Mouse (Mus musculus): ENCODE results near the gene Zfhx3.

The Zfhx3 gene

DNA sequence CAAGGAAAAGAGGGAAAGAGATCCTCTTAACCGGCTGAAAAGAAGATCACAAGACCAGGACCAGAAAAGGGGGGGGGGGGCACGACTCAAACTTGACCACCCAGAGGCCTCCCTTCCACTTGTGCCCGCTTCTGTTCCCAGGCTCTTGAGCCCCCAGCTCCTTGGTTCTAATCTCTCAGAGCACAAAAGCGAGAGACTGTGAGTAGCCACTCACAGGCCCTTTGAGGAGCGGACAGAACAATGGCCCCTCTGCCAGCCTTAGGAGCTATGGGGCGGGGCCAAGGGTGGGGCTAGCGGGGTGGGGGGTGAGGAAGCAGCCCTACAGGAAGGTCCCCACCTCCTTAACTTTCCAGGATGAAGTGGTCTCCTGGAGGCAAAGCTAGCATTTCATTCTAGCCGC is 508.4 kb downstream of the Zfhx3 start:
- in situ Hi-C loops (cut with MboI, MseI), result no loop called here

DNA sequence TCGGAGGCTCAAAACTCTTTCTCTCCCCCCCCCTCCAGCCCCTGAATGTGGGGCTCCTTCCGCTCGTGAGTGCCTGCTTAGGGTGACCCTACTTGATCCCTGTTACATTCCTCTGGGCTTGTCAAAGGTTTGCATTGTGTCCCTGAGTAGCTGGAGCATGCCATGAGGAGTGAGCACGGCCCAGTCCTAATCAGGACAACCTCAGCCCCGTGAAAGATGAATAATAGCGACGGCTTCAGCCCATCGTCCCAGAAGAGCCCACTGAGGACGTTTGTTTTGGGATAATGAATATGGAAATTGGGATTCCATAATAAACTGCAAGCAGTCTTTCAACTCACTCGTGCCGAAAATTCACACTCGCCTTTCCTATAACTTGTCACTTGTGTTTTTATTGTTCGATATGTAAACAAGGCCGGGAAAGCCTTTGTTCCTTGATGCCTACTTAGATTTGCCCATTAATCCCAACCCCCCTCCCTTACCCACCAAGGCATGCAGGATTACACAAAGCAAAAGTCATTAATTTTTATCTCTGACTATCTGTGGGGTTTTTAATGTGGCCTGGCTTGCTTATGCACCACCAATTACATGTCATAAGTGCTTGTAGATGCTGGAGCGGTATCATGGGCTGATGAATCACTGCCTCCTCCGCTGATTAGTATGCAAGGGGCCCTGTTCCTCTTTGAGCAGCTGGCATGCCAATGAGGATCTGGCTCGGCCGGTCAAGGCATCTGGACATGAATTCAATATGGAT is 512.3 kb downstream of the Zfhx3 start:
- in situ Hi-C loops (cut with MboI, MseI), result no loop called here

DNA sequence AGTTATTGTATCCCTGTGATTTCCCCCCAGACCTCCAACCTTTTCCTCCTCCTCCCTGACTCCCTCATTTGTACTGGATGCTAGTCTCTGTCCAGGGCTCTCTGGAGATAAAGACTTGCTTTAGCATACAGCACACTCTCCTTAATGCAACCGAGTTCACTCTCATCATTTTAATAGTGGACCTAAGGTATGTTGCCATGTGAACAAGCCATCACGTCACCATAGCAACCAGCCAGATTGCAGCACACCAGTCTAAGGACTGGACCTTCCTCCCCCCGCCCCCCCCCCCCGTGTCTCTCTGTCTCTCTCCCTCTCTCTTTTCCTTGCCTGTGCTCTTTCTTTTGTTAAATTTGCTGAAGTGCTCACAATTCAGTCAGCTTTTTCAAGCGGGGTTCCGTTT is 524.2 kb downstream of the Zfhx3 start:
- in situ Hi-C loops (cut with MboI, MseI), result no loop called here

DNA sequence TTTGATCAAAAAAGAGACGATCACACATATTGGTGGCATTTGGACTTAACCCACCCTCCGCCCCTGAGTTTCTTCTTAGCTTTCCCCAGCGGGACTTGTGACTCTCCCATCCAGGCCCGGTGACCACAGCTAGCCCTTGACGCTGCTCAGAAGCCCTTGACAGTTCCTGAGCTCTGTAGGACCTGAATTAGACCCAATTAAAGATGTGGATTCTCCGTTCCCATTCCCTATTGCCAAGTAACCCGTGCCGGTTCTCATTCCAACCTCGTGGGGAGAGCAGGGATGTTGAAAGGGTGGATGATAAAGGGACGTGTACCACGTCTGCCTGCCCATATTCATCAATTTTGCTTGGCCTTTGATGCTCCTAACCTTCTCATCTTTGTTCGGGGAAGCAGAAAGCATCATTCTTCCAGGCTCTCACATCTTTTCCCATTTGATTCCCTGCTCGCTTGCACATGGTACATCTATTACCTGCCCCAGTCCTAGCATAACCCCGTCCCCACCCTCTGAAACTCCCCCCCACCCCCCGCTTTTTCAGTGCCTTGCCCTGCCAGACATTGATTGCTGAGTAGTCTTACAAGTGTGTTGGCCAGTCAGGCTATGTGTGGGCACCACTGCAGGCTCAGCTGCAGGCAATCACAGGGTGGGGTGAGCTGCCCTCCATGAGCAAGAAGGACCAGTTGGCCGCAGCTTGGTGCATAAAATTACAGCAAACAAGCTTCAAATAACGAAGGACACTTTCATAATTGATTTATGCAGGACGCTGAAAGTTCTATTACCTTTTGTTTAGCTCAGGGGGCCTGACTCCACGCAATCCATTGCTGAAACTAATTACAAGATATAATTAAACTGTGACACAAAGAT is 525.0 kb downstream of the Zfhx3 start:
- in situ Hi-C loops (cut with MboI, MseI), result no loop called here

DNA sequence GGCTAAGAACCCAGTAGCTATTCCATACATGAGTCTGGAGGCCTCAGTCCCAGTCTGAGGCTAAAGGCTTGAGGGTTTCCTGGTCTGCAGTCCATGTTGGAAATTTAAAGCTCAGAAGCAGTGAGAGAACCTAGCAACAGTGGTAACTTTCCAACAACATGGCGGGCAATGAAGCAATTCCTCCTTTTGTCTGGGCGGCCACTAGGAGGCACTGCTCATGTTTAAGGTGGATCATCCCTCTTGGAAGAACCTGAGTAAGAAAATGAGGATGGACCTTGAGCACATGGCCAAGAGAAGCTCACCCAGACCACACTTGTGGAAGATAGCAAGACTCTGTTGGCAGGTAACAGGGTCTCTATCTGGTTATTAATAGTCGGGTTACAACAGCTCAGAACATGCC is 527.8 kb downstream of the Zfhx3 start:
- in situ Hi-C loops (cut with MboI, MseI), result no loop called here

DNA sequence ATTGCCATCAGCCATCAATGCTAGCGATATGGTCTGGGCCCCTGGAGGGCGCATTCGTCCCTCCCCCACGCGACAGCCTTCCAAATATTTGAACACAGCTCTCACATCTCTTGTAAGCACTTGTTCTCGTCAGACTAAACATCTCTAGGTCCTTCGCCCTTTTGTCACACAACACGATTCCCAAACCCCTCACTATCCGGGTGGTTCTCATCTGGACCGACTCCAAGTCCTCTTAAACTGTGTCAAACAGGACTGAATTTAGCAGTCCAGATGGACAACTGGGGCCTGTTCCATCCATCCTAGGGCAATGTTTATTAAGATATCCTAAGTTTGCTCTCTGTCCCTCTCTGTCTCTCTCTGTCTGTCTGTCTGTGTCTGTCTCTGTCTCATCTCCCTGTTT is 532.1 kb downstream of the Zfhx3 start:
- in situ Hi-C loops (cut with MboI, MseI), result no loop called here

DNA sequence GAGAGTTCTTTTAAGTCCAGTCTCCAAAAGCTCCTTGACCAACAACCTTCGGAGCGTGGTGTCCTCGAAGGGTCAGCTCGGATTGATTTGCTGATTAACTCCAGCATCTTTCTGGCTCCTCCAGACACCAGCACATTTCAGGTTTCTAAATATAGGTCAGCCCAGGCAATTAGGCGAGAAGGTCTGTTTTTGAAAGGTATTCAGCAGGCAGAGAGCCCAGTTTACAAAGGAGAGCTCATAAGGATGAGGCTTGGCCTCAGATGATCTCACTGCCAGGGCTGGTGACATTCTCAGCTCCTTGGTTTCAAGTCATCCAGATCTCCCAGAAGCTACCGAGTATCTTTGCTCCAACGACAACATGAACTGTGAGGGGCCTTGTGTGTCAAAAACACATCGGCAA is 535.7 kb downstream of the Zfhx3 start:
- in situ Hi-C loops (cut with MboI, MseI), result no loop called here

DNA sequence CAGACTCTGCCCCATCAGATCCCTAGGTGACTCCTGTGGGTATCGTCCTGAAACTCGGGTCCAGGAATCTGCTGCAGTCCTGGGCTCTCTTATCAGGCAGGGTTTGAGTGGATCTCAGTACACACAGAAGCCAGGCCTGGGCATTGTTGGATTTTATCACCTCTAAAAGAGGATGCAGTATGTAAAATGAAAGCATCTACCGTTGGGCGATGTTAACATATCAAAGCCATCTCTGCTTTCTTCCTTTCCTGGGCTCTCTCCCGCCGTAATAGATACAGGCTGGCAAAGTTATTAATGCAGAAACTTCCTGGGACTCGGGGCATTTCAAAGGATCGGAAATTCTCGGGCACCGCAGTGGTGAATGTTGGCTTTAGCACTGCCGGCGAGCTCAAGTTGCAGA is 537.7 kb downstream of the Zfhx3 start:
- in situ Hi-C loops (cut with MboI, MseI), result no loop called here

DNA sequence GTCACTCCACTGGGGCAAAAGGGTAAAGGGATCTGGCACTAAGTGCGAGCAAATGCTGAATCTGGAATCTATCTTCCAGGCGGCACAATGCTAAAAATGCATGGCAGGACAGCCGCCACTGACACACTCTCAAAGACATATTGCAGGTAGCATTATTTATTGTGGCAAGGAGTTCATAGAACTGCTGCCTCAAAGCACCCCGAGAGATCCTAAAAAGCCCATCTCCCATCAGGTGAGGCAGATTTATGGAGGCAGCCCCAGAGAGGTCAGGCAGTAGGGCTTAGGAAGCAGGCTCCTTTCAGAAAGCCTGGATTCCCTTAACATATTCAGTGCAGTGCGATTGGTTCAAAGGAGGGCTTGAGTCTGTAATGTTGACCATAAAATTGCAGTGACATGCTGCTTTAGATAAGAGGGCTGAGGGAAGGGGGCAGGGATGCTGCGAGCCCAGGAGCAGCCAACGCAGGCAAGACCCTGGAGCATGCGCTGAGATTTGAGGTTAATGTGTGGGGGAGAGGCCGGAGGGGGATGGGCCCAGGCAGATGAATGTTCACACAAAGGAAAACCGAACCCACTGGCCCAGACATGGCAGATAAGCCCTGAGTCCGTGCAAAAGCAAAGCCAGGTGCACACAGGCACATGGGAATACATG is 538.8 kb downstream of the Zfhx3 start:
- in situ Hi-C loops (cut with MboI, MseI), result no loop called here

DNA sequence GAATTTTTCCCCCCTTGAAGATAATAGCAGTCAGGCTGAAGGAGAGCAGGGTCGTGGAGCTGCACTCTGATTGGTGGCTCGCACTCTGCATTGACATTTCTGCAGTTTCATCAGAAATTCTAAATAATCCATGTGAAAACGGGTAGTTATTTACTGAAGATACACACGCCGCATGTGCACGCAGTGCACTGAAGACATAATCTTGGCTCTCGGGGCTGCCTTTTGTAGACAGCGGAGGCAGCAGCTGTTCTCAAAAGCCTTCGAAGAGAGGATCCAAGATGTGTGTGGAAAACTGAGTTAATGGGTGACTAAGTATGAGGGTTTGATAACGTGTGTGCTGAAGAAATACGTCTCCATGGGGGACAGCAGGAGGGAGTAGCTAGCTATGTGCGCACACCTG is 553.7 kb downstream of the Zfhx3 start:
- in situ Hi-C loops (cut with MboI, MseI), result no loop called here

DNA sequence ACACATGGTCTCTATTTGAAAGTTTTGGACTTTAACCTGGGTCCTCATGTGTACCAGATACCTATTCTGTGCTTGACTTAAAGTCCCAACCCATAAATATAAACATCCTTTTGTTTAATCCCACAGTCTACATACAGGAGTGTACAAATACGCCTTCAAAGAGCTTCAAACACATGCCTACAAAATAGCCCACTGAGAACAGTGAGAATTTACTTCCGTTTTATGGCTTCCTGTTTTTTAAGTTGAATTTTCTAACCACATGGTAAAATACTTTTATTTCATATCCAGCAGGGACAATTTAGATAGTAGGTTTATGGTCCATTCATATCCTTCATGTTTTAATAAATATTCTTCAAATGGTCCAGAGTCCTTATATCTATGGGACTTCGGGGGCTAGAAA is 564.3 kb downstream of the Zfhx3 start:
- in situ Hi-C loops (cut with MboI, MseI), result no loop called here

DNA sequence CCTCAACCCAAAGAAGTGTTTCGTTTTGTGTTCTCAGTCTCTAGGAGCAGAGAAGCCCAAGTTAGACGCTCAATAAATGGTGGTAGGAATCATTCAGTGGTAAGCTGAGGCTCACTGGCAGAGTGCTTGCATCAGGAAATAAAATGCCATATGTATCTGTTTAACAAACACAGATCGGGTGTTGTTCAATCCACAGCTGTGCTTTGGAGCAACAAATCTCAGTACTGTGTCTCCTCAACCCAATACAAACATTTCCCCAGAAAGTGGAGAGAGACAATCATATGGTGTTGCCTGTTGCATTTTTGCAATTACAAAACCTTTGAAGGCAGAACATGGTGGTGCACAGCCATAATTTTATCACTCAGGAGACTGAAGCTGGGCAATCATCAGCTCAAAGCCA is 565.3 kb downstream of the Zfhx3 start:
- in situ Hi-C loops (cut with MboI, MseI), result no loop called here

DNA sequence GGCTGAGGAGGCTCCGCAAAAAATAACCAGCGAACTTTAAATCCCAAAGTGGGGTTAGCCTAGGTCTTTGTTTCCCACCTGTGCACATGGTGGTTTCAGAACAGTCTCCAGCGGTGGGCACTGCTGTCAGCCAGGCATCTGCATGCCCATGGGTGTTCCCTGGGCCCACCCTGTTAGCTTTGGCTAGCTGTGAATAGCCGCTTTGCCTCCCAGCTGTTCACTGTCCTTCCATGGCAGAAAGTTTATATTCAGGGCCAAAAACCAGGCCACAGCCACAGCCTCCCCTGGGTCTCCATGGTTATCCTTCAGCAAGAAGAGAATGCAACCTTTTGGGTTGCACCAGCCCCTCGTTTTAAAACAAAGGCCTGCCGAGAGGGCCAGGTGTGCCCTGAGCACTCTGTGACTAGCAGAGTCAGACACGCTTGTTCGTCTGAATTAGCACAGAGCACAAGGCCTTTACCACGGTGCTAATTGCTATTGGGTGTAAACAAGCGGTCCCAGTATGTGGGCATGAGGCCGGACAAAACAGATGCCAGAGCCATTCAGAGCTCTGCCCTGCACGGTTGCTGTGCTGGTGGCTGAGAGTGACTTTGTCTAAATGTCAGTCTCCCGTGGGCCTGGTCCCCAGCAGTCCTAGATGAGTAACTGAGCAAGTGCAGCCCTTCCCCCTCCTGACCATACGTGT is 568.3 kb downstream of the Zfhx3 start:
- in situ Hi-C loops (cut with MboI, MseI), result no loop called here

DNA sequence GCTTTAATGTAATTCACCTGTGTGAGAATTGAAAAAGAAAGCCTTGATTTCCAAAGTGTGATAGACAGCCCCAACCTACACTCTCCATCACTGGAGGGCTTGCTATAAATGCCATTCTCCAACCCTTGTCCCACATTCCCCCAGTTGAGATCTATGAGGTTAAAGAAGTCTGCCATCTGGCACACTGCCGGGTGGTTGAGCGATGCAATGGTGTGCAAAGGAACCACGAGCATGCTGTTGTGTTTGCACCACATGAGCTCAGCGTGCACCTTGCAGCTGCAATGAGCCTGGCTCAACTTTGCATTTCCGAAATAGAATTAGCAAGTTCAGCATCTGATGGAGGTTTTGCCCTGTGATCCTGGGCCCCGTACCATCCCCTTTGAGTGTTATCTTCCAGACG is 575.7 kb downstream of the Zfhx3 start:
- in situ Hi-C loops (cut with MboI, MseI), result no loop called here

DNA sequence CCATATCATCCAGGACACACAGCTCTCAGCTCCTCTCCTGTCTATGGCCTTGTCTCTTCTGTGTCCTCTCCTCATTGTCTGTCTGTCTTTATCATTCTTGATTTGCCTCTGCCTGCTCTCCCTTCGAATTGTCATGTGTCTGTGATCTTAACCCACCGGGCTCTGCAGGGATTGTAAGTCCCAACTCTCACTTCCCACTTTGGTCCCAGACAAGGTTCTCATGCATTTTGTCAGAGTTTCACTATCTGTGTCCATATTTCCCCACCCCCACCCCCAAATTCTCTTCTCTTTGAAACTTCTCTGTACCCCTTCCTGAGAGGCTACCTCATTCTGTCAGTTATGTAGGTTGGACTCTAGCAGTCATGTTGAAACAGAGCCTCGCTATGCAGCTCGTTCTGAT is 579.6 kb downstream of the Zfhx3 start:
- in situ Hi-C loops (cut with MboI, MseI), result no loop called here

DNA sequence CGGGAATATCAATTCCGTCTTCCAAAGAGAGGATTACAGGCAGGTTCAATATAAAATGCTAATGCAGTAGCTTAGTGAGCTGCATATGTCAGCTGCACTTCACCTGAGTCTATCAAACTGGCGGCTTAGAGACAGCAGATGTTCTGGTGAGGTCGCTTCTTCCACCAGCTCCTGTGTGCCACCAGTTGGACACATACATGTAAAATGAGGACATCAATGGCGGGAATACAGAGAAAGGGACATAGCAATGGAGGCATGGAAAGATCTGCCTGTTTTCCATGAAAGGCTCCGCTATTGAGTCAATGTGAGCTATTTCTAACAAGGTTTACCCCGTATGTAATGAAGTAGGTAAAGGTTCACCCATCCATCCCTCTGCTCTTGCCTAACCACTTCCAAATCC is 587.0 kb downstream of the Zfhx3 start:
- in situ Hi-C loops (cut with MboI, MseI), result no loop called here

DNA sequence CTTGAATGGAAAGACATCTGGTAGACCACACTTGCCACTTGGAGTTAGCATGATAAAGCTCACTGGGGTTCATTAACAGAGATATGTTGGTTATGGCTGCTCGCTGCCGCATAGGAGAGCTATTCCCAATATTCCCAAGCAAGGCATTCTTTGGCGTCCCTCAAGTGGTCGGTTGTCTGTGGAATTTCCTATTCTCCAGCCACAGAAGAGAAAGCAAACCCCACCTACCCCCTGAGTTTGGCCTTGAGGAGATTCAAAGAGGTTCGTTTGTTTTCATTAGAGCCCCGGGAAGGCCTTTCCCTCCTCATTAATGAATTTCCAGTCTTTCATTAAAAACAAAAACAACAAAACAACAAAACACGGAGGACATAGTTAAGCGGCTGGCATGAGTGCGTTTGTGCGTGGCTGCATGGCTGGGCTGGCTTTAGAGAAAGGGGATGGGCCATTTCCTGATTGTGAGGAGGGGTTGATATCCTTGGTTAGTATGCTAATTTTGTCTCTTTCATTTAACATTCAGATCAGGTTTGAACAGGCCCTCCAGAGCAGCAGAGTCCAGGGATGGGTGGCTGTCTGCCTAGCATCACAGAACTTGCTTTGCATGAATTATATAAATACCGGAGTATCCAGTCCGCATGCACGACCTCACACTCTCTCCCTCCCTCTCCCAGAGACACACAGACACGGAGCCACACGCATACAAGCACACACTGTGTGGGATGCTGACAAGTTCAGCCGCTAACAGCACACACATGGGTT is 592.9 kb downstream of the Zfhx3 start:
- in situ Hi-C loops (cut with MboI, MseI), result no loop called here

DNA sequence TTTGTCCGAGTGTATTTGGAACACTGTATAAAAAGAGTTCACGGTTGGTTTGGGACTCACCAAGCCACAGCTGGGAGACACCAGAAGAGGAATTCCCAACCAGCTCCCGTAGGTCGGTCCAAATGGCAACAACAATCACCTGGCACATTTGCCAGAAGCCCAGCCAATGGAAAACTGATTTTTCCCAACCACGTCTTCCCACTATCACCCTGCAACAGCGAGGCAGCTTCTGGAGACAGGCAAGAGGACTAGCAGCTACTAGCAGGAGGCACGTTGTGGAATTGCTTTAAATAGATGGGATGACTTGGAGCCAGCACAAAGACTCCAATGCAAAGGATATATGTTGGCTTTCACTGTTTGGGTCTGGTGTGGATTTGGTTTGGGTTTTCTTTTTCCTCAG is 593.7 kb downstream of the Zfhx3 start:
- in situ Hi-C loops (cut with MboI, MseI), result no loop called here

DNA sequence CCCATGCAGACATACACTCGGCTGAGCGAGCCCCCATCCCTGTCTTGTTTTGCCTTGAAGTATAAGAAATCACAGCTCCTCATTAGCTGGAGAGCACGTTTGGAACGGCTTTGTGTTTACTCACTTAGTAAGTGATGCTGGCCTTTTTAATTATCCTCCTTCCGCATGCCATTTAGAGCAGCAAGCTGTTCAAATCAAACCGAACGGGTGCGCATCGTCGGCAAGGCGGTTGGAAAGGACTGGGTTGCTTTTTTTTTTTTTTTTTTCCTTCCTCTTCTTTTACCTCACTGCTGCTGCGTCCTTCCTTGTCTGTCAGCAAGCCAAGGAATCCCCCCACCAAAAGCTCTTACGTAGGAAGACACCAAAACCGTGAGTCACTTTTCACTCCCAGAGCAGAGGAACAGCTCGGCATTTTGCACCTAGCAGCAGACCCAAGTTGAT is 594.5 kb downstream of the Zfhx3 start:
- in situ Hi-C loops (cut with MboI, MseI), result no loop called here

DNA sequence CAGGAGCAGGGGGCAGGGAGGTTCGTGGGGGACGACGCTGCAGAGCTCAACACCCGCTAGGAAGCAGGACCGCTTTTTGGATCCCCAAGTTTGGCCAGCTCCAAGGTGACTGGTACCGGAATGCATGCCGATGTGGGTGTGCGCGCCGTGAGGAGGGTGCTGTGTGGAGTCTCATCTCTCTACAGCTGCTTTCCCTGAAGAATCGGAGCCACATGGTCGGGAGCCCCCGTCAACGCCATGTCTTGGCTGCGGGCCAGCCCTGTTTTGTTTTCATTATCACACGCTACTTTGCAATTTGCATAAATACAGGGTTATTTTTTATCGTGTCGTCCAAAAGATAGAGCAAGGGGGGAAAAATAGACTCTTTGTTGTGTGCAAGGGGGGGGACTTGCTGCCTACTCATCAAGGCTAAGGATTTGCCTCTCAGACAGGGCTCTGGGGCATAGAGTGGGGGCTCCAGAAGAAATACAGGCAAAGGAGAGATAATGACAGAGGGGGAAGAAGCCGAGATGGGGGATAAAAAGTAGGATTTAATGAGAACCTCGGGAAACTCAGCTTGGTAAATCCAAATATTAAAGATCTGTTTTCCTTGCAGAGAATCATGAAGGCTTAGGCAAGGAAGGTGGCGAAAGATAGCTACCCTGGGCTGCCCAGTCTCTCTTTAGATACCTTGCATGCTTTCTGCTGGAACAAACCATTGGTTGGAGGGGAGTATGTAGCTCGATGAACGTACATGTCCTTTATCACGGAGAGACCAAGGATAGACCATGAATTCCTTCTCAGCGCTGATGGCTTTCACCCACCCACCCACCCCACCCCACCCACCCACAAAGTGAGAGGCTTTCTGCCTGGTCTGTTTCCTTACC is 595.5 kb downstream of the Zfhx3 start:
- in situ Hi-C loops (cut with MboI, MseI), result no loop called here

All from T-helper 1 cell (primary cell).